Mouse (Mus musculus) C2C12 (cell line): ENCODE measurements around the gene Ehd4. TPM values are rescaled to one million over a fixed set of nuclear protein-coding genes. Genes with fewer than 3 reads are reported as not detected.

Source experiments
- H3K27me3 ChIP-seq: one replicate; pipeline ENCODE4 v1.6.1; 2011; ENCODE audit not compliant: control insufficient read depth, insufficient read depth, insufficient read length
- H3K36me3 ChIP-seq: one replicate; pipeline ENCODE4 v1.6.1; 2011; ENCODE audit not compliant: control insufficient read depth, insufficient read depth
- H3K4me3 ChIP-seq: one replicate; pipeline ENCODE4 v1.5.1; 2011; ENCODE audit warnings: mild to moderate bottlenecking, control low read depth; ENCODE audit not compliant: poor library complexity, insufficient read depth, severe bottlenecking
- H3K79me2 ChIP-seq: one replicate; pipeline ENCODE4 v1.6.1; 2011; ENCODE audit not compliant: control insufficient read depth, insufficient read depth
- H3K79me3 ChIP-seq: one replicate; pipeline ENCODE4 v1.6.1; 2011; ENCODE audit warnings: low read depth, control low read depth
- H3ac ChIP-seq: one replicate; pipeline ENCODE3; 2011; ENCODE audit warnings: low read depth; ENCODE audit not compliant: control insufficient read depth, insufficient read length
- CEBPB ChIP-seq: IDR thresholded peaks from one replicate; pipeline ENCODE4 v1.6.1; 2011; ENCODE audit warnings: low read depth, mild to moderate bottlenecking, control low read depth, moderate library complexity
- CTCF ChIP-seq: IDR thresholded peaks from one replicate; pipeline ENCODE4 v1.5.1; 2011; ENCODE audit not compliant: control insufficient read depth, insufficient read depth, insufficient read length
- FOSL1 ChIP-seq: IDR thresholded peaks from one replicate; pipeline ENCODE4 v1.8.0; 2011; ENCODE audit warnings: mild to moderate bottlenecking, low read length; ENCODE audit not compliant: poor library complexity, insufficient read depth, severe bottlenecking
- MAX ChIP-seq: IDR thresholded peaks from one replicate; pipeline ENCODE4 v1.6.1; 2011; ENCODE audit warnings: mild to moderate bottlenecking, control low read depth
- MYOD1 ChIP-seq: IDR thresholded peaks from one replicate; pipeline ENCODE4 v1.6.1; 2011; ENCODE audit warnings: low read depth; ENCODE audit not compliant: control insufficient read depth, insufficient read length
- MYOG ChIP-seq: IDR thresholded peaks from one replicate; pipeline ENCODE4 v1.6.1; 2011; ENCODE audit not compliant: control insufficient read depth, insufficient read length; ENCODE audit errors: extremely low read depth
- USF1 ChIP-seq: IDR thresholded peaks from one replicate; pipeline ENCODE4 v1.6.1; 2011; ENCODE audit warnings: low read depth, mild to moderate bottlenecking, control low read depth, moderate library complexity
- polyA plus RNA-seq: library from polyadenylated mRNA; unstranded; fragments of >200 nt; fragmentation: generic; extraction: Trizol; gene quantifications from one replicate; pipeline ENCODE4 v1.2.1, GENCODE M21; 2012; ENCODE audit warnings: missing spikeins

The Ehd4 gene
- polyA plus RNA-seq, 1 experiment = 60.1 TPM

GRCm38 (mm10) chr2:120099263-120099662 lies 55.1 kb downstream of the Ehd4 start:
- peaks cover 6% of the 10 kb centered on the region for H3K79me3 ChIP-seq
- TF ChIP-seq MAX (no peak), USF1 (no peak)
- no peaks in the 10 kb centered on the region for H3K27me3 ChIP-seq
- H3K36me3 ChIP-seq = peaks cover 63% of the 10 kb centered on the region
- peaks cover 2% of the 10 kb centered on the region for H3K79me2 ChIP-seq
- no peak overlapping the region for H3K4me3 ChIP-seq
- no peak overlapping the region for H3ac ChIP-seq

GRCm38 (mm10) chr2:120098781-120099202 lies 55.6 kb downstream of the Ehd4 start:
- no peak for TF ChIP-seq MYOD1
- no peak for TF ChIP-seq USF1
- no peak for TF ChIP-seq MYOG
- no peak for TF ChIP-seq FOSL1
- TF ChIP-seq CTCF = no peak
- no peak for TF ChIP-seq CEBPB
- TF ChIP-seq MAX = no peak
- Histone ChIP-seq H3ac (no peak overlapping the region), H3K79me3 (peaks cover 6% of the 10 kb centered on the region), H3K27me3 (no peaks in the 10 kb centered on the region), H3K36me3 (peaks cover 63% of the 10 kb centered on the region), H3K79me2 (no peaks in the 10 kb centered on the region), H3K4me3 (no peak overlapping the region)

GRCm38 (mm10) chr2:120097868-120098267 lies 56.5 kb downstream of the Ehd4 start:
- Histone ChIP-seq H3K79me3 (peaks cover 5% of the 10 kb centered on the region), H3K4me3 (no peak overlapping the region), H3K27me3 (no peaks in the 10 kb centered on the region), H3K79me2 (no peaks in the 10 kb centered on the region), H3ac (no peak overlapping the region), H3K36me3 (peaks cover 69% of the 10 kb centered on the region)
- TF ChIP-seq MAX (no peak), CEBPB (no peak), MYOD1 (no peak), USF1 (no peak), MYOG (no peak), CTCF (no peak), FOSL1 (no peak)

DNA sequence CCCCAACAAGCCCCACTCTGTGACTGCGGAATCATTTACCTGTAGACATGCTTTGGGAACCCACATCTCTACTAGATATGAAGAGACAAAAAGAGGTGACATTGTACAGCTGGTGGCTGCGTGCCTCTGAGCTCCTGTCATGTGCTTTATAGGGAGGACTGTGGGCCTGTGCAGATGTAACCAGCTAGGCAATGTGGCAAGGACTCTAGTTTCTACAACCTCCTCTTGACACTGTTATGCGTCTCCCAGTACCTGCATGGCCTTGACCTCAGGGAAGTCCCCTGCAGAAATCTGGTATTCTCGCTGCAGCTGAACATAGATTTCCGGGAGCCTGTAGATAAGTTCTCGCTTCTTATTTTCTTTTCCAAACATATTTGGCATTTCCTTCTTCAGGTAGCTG lies 57.7 kb downstream of the Ehd4 start:
- Histone ChIP-seq H3K36me3 (peaks cover 72% of the 10 kb centered on the region), H3K27me3 (no peaks in the 10 kb centered on the region), H3ac (no peak overlapping the region), H3K79me2 (no peaks in the 10 kb centered on the region), H3K79me3 (peaks cover 3% of the 10 kb centered on the region), H3K4me3 (no peak overlapping the region)
- TF ChIP-seq MYOD1 (no peak), CTCF (no peak), CEBPB (no peak), MAX (no peak), FOSL1 (no peak), MYOG (no peak), USF1 (no peak)

DNA sequence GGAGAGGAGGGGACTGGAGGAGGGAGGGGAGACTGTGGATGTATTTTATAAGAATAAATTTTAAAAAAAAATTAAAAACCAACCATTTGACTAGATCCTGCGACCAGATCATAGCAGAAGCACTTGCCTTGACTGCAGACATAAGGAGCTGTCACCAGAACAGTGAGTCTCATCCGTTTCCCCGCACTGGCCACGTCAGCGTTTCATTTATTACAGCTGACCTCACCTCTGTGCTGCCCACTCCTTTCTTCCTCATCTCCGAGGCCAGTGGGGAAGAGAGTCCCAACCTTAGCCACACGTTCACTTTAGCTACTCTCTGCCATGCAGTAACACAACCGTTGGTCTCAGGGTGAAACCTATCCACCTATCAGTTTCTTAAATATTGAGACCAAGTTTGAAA lies 58.2 kb downstream of the Ehd4 start:
- Histone ChIP-seq H3K4me3 (no peak overlapping the region), H3ac (no peak overlapping the region), H3K79me2 (no peaks in the 10 kb centered on the region), H3K79me3 (peaks cover 3% of the 10 kb centered on the region), H3K27me3 (no peaks in the 10 kb centered on the region), H3K36me3 (peaks cover 72% of the 10 kb centered on the region)
- TF ChIP-seq MAX (no peak), MYOD1 (no peak), CTCF (no peak)

DNA sequence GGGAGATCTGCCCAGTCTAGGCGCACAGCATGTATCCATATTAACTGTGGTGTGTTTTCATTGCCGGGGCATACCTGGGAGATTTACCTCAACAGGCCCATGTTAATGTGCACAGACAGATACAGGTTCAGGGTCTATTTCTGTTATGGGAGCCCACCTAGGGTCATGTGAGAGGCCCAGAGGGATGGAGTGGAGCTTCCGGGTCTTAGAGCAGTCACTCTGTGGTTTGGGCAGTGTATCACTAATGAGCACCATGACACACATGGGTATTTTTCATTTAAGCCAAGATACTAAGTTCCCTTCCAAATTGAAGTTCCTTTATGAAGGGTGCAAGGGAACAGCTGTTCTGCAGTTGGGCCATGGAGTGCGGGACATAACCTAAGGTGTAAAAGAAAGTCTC lies 59.2 kb downstream of the Ehd4 start:
- Histone ChIP-seq H3K79me3 (peaks cover 3% of the 10 kb centered on the region), H3K36me3 (peaks cover 71% of the 10 kb centered on the region), H3K79me2 (no peaks in the 10 kb centered on the region), H3ac (no peak overlapping the region), H3K4me3 (no peak overlapping the region), H3K27me3 (no peaks in the 10 kb centered on the region)
- TF ChIP-seq MYOG = no peak
- TF ChIP-seq MYOD1 = no peak
- TF ChIP-seq USF1 = no peak
- no peak for TF ChIP-seq CTCF
- no peak for TF ChIP-seq FOSL1
